Mouse (Mus musculus): ENCODE measurements around the gene Cct8. TPM values are rescaled to one million over a fixed set of nuclear protein-coding genes. Genes with fewer than 3 reads are reported as not detected.

Gene Cct8
- polyA plus RNA-seq, 1 experiment = 151 TPM

- Histone ChIP-seq H3K4me1 (ENCODE audit: control insufficient read depth, insufficient read depth, low read length) (peaks cover 1% of the 10 kb centered on the region; the same call in 1 of the 2 replicates), H3K4me3 (replicated peaks; ENCODE audit: control insufficient read depth, low read depth, low read length) (no peak overlapping the region), H3K27ac (ENCODE audit: control insufficient read depth, insufficient read depth, low read depth, low read length, poor library complexity) (no peak overlapping the region)
- TF ChIP-seq POLR2A (IDR thresholded peaks at IDR 0.05; ENCODE audit: borderline replicate concordance, control insufficient read depth, low read depth, low read length) (no peak), CTCF (IDR thresholded peaks at IDR 0.05; ENCODE audit: control insufficient read depth, insufficient read depth, low read length) (no peak)
- 48% methylated on average over 5 of the region's 5 CpGs for WGBS
These were observed 53.4 kb downstream of the Cct8 start for GRCm38 (mm10) chr16:87442291-87442690.

- no peak for TF ChIP-seq CTCF (IDR thresholded peaks at IDR 0.05; ENCODE audit: control insufficient read depth, insufficient read depth, low read length)
- TF ChIP-seq POLR2A (IDR thresholded peaks at IDR 0.05; ENCODE audit: borderline replicate concordance, control insufficient read depth, low read depth, low read length) = no peak
- WGBS = 4% methylated on average over 9 of the region's 9 CpGs
- peaks cover 1% of the 10 kb centered on the region; the same call in 1 of the 2 replicates for H3K4me1 ChIP-seq (ENCODE audit: control insufficient read depth, insufficient read depth, low read length)
- H3K4me3 ChIP-seq (replicated peaks; ENCODE audit: control insufficient read depth, low read depth, low read length) = peak overlapping the region; percentile 93
- H3K27ac ChIP-seq (ENCODE audit: control insufficient read depth, insufficient read depth, low read depth, low read length, poor library complexity) = no peak overlapping the region
These were observed 54.6 kb downstream of the Cct8 start for GRCm38 (mm10) chr16:87441089-87441488.

DNA sequence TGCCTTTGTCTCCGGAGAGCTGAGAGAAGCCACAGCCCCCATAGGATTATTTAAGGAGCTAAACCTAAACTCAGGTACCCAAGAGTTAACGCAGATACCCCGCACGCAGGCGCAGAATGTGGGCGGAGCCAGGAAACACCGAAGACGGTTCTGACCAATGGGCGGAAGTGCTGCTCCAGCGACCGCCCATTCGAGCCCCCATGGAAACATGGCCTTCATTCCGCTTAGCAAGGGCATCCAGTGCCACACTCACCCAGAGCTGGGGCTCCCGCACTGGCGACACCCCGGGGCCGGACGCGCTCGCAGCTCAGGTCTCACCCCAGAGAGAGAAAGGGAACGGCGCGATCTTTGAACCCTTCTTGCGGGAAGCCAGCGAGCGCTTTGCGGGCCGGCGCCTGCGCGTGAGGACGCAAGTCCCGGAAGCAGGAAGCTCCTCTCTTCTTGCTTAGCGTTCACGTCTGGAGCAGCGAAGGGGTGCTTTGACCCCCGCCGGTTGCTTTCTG lies 55.4 kb downstream of the Cct8 start, which contains the start of gene Rwdd2b:
TSS of gene Rwdd2b (minus strand) at position 390 of the 503 bp plus-strand sequence.
- H3K4me1 ChIP-seq (ENCODE audit: control insufficient read depth, insufficient read depth, low read length) = peaks cover 1% of the 10 kb centered on the region; the same call in 1 of the 2 replicates
- peak within 1 kb of the TSS; percentile 91 for H3K27ac ChIP-seq (ENCODE audit: control insufficient read depth, insufficient read depth, low read depth, low read length, poor library complexity)
- under 1% methylated on average over 38 of the region's 38 CpGs for WGBS
- peak within 1 kb of the TSS; percentile 93 for H3K4me3 ChIP-seq (replicated peaks; ENCODE audit: control insufficient read depth, low read depth, low read length)
- TF ChIP-seq CTCF (IDR thresholded peaks at IDR 0.05; ENCODE audit: control insufficient read depth, insufficient read depth, low read length) (no peak), POLR2A (IDR thresholded peaks at IDR 0.05; ENCODE audit: borderline replicate concordance, control insufficient read depth, low read depth, low read length) (peak; percentile 70; the same call in 1 of the 2 replicates)

DNA sequence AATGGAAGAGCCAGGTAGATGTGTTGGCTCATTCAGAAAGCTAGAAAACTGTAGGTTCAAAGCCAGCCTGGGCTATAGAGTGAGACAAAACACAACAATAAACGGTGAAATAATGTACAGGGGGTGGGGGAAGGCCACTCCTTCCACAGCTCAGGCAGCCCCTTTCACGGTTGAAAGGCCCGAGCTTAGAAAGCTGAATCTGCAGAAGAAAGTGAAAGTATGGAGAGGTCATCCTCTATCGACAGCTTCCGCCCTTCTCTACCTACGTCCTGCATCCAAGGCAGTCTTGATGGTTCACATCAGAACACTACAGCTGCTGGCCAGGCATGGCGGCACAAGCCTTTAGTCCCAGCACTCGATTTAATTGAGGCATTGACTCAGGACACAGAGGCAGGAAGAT lies 57.0 kb downstream of the Cct8 start:
- H3K4me3 ChIP-seq (replicated peaks; ENCODE audit: control insufficient read depth, low read depth, low read length) = no peak overlapping the region
- peaks cover 1% of the 10 kb centered on the region; the same call in 1 of the 2 replicates for H3K4me1 ChIP-seq (ENCODE audit: control insufficient read depth, insufficient read depth, low read length)
- no peak for TF ChIP-seq POLR2A (IDR thresholded peaks at IDR 0.05; ENCODE audit: borderline replicate concordance, control insufficient read depth, low read depth, low read length)
- TF ChIP-seq CTCF (IDR thresholded peaks at IDR 0.05; ENCODE audit: control insufficient read depth, insufficient read depth, low read length) = no peak
- H3K27ac ChIP-seq (ENCODE audit: control insufficient read depth, insufficient read depth, low read depth, low read length, poor library complexity) = no peak overlapping the region
- 87% methylated on average over 8 of the region's 8 CpGs for WGBS

- peaks cover 1% of the 10 kb centered on the region; the same call in 1 of the 2 replicates for H3K4me1 ChIP-seq (ENCODE audit: control insufficient read depth, insufficient read depth, low read length)
- TF ChIP-seq CTCF (IDR thresholded peaks at IDR 0.05; ENCODE audit: control insufficient read depth, insufficient read depth, low read length) (no peak), POLR2A (IDR thresholded peaks at IDR 0.05; ENCODE audit: borderline replicate concordance, control insufficient read depth, low read depth, low read length) (no peak)
- 94% methylated on average over 21 of the region's 21 CpGs for WGBS
These were observed 58.6 kb downstream of the Cct8 start for GRCm38 (mm10) chr16:87437096-87437495.

DNA sequence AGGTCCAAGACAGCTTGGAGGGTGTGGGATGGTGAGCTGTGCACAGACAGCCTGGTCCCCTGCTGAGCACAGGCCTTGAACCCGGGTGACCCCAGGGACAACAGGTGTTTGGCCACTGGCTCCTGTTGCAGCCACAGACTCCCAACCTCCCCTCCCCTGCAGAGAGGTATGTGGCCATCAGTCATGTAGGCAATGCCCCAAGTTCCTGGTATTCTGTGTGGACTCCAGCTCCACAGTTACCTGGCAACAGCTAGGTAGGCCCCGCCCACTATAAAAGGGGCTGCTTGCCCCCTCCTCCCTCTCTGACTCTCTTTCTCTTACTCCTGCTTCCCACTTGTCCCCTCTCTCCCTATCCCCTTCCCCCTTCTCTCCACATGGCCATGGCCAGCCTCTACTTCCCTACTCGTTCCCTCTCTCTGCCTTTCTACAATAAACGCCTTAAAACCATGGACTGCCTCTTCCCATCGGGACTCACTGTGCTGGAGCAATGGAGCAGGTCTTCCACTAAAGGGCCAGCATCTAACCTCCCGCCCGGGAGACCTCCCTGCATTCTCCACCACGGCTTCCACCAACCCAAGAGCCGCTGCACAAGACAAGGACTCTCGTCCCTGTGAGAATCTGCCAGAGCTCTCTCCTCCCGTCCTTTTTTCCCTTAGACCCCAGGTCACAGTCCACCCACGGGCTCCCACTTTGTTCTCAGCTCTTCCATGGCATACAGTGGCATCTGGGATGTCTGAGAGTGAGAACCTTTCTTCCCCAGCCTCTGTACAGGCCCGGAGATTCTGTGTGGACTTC lies 60.1 kb downstream of the Cct8 start:
- H3K27ac ChIP-seq (ENCODE audit: control insufficient read depth, insufficient read depth, low read depth, low read length, poor library complexity) = no peak overlapping the region
- H3K4me3 ChIP-seq (replicated peaks; ENCODE audit: control insufficient read depth, low read depth, low read length) = no peak overlapping the region
- TF ChIP-seq CTCF (IDR thresholded peaks at IDR 0.05; ENCODE audit: control insufficient read depth, insufficient read depth, low read length) (no peak), POLR2A (IDR thresholded peaks at IDR 0.05; ENCODE audit: borderline replicate concordance, control insufficient read depth, low read depth, low read length) (no peak)
- H3K4me1 ChIP-seq (ENCODE audit: control insufficient read depth, insufficient read depth, low read length) = no peaks in the 10 kb centered on the region; the same call in 1 of the 2 replicates
- 86% methylated on average over 13 of the region's 13 CpGs for WGBS

More at GRCm38 (mm10) chr16:87437096-87437495, 58.6 kb downstream of the Cct8 start:
- H3K4me3 ChIP-seq (replicated peaks; ENCODE audit: control insufficient read depth, low read depth, low read length) = no peak overlapping the region
- H3K27ac ChIP-seq (ENCODE audit: control insufficient read depth, insufficient read depth, low read depth, low read length, poor library complexity) = no peak overlapping the region

DNA sequence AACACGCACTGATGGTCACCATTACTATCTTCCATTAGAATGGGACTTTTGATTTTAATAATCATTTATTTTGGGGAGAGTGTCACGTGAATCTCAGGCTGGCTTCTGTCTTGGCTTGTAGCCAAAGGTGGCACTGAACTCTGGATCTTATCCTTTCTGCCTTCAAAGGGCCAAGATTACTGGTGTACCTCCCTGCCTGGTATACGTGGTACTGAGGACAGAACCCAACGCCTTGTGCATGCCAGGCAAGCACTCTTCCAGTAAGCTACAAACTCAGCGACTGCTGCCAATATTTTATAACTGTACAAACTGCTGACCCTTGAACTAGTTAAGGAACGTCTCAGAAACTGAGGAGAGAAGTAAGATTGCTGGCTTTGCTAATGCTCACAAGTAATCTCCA lies 60.7 kb downstream of the Cct8 start:
- Histone ChIP-seq H3K4me3 (replicated peaks; ENCODE audit: control insufficient read depth, low read depth, low read length) (no peak overlapping the region), H3K4me1 (ENCODE audit: control insufficient read depth, insufficient read depth, low read length) (no peaks in the 10 kb centered on the region; the same call in 1 of the 2 replicates), H3K27ac (ENCODE audit: control insufficient read depth, insufficient read depth, low read depth, low read length, poor library complexity) (no peak overlapping the region)
- no peak for TF ChIP-seq POLR2A (IDR thresholded peaks at IDR 0.05; ENCODE audit: borderline replicate concordance, control insufficient read depth, low read depth, low read length)
- no peak for TF ChIP-seq CTCF (IDR thresholded peaks at IDR 0.05; ENCODE audit: control insufficient read depth, insufficient read depth, low read length)
- 73% methylated on average over 6 of the region's 6 CpGs for WGBS

DNA sequence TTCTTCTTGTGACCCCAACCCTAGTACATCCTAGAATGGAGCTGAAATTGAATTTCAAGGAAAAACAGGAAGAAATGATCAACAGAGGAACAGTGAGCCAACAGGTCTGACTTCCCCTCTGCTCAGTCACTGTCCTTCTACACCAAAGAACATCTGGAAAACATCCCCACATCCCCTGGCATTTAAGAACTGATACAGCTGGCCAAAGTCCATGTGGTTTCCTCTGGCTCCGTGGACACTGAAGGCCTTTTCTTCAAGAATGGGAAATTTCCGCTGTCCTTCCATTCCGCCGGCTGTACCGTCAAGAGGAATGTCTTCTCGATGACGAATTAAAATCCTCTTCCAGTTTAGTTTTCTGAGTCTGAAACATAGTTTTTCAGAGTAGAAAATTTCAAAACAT lies 61.4 kb downstream of the Cct8 start:
- no peak overlapping the region for H3K27ac ChIP-seq (ENCODE audit: control insufficient read depth, insufficient read depth, low read depth, low read length, poor library complexity)
- no peak overlapping the region for H3K4me3 ChIP-seq (replicated peaks; ENCODE audit: control insufficient read depth, low read depth, low read length)
- TF ChIP-seq POLR2A (IDR thresholded peaks at IDR 0.05; ENCODE audit: borderline replicate concordance, control insufficient read depth, low read depth, low read length) (no peak), CTCF (IDR thresholded peaks at IDR 0.05; ENCODE audit: control insufficient read depth, insufficient read depth, low read length) (no peak)
- no peaks in the 10 kb centered on the region; the same call in 1 of the 2 replicates for H3K4me1 ChIP-seq (ENCODE audit: control insufficient read depth, insufficient read depth, low read length)
- 94% methylated on average over 7 of the region's 7 CpGs for WGBS

Other genes starting within 250 kb of the Cct8 start
- 8.3 and 9.9 TPM in 2 replicates for gene N6amt1, start 141.7 kb downstream of the Cct8 start, polyA plus RNA-seq (2011; ENCODE audit: insufficient read depth, insufficient read length, low replicate concordance, missing spikeins)
- gene Ltn1, start 63.3 kb downstream of the Cct8 start, polyA plus RNA-seq (2011; ENCODE audit: insufficient read depth, insufficient read length, low replicate concordance, missing spikeins) = 4.3 and 6.9 TPM in 2 replicates
- gene Rwdd2b, start 55.3 kb downstream of the Cct8 start, polyA plus RNA-seq (2011; ENCODE audit: insufficient read depth, insufficient read length, low replicate concordance, missing spikeins) = 2.4 and 2.5 TPM in 2 replicates
- 22.0 and 31.6 TPM in 2 replicates for gene Usp16, start 41.2 kb downstream of the Cct8 start, polyA plus RNA-seq (2011; ENCODE audit: insufficient read depth, insufficient read length, low replicate concordance, missing spikeins)
- gene Map3k7cl, start 57.5 kb upstream of the Cct8 start, polyA plus RNA-seq (2011; ENCODE audit: insufficient read depth, insufficient read length, low replicate concordance, missing spikeins) = not detected in 2 replicates
- gene Bach1, start 203.1 kb upstream of the Cct8 start, polyA plus RNA-seq (2011; ENCODE audit: insufficient read depth, insufficient read length, low replicate concordance, missing spikeins) = 7.0 and 14.9 TPM in 2 replicates

Measured in bone marrow, adult 2 months (tissue).